21 mouse cellular contexts compared by ENCODE assay signal in the genomic region with DNA sequence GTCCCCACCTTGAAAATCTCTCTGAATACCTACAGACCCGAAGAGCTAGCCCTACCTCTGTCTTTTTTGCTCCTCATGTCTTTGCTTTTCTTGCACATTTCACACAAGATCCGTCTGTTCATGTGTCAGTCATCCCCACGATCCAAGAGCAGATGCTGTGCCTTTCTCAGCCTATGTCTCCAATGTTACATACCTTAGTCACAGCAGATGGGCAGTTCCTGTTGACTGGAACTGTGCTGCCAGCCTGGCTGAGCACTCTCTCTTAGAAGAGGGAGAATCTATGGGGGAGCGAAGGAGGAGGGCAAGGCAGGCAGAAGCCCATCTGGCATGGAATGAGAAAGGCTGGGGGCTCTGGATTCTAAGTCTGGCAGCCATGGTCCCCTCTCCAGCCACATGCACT. TPM values are rescaled to one million over a fixed set of nuclear protein-coding genes. Genes with fewer than 3 reads are reported as not detected.
DNase-seq lines count a peak whose midpoint lies in the region; ATAC-seq and TF ChIP-seq lines count a peak whose summit lies in the region.
"Had no signal": no experiment of that assay in that cellular context is flagged by ENCODE, and none has a peak within 500 bp of the region (broad histone marks: within the 10 kb centered on the region; RNA-seq: fewer than 3 reads in every experiment).

No protein-coding gene starts in this region.

- H3K27ac ChIP-seq in forebrain, embryonic 13.5 days = peak overlapping the region; percentile 51
- no peak overlapping the region for H3K27ac ChIP-seq in forebrain, embryonic 12.5 days
- no peak overlapping the region for H3K27ac ChIP-seq in midbrain, postnatal 0 days (ENCODE audit: low read depth, low read length)
- no peak overlapping the region for H3K27ac ChIP-seq in midbrain, embryonic 13.5 days
- H3K27ac ChIP-seq: embryonic facial prominence, embryonic 12.5 days; kidney, embryonic 15.5 days; stomach, postnatal 0 days had no signal

- no peak overlapping the region for H3K9ac ChIP-seq in forebrain, embryonic 13.5 days
- no peak overlapping the region for H3K9ac ChIP-seq in forebrain, embryonic 12.5 days
- no peak overlapping the region for H3K9ac ChIP-seq in midbrain, postnatal 0 days (replicated peaks; ENCODE audit: low read length, poor library complexity, severe bottlenecking)
- H3K9ac ChIP-seq in midbrain, embryonic 13.5 days (replicated peaks) = no peak overlapping the region
- H3K9ac ChIP-seq: embryonic facial prominence, embryonic 12.5 days; kidney, embryonic 15.5 days had no signal

- 74% methylated on average over 4 of the region's 4 CpGs for WGBS in forebrain, embryonic 13.5 days
- WGBS in forebrain, embryonic 12.5 days = 77% methylated on average over 4 of the region's 4 CpGs
- 69% methylated on average over 4 of the region's 4 CpGs for WGBS in midbrain, postnatal 0 days
- WGBS in midbrain, embryonic 13.5 days = 84% methylated on average over 4 of the region's 4 CpGs

- H3K36me3 ChIP-seq in forebrain, embryonic 13.5 days (ENCODE audit: poor library complexity, severe bottlenecking) = no peaks in the 10 kb centered on the region
- H3K36me3 ChIP-seq in forebrain, embryonic 12.5 days (replicated peaks) = no peaks in the 10 kb centered on the region
- H3K36me3 ChIP-seq in midbrain, postnatal 0 days (ENCODE audit: insufficient read depth, low read length) = no peaks in the 10 kb centered on the region
- H3K36me3 ChIP-seq in midbrain, embryonic 13.5 days = no peaks in the 10 kb centered on the region
- H3K36me3 ChIP-seq: embryonic facial prominence, embryonic 12.5 days; kidney, embryonic 15.5 days had no signal

- DNase-seq in layer of hippocampus, adult 11-12 months (ENCODE audit: low spot score) = peak; percentile 54
- no peak for DNase-seq in layer of hippocampus, postnatal 10 days (ENCODE audit: low spot score in 2 of 2)
- peak; percentile 43 for DNase-seq in midbrain, postnatal 0 days (ENCODE audit: low spot score)
- DNase-seq in layer of hippocampus, postnatal 36 days = peak; percentile 38 to 47
- DNase-seq: adrenal gland, postnatal 36 days; cerebellum, adult 8-10 months; gastrocnemius, postnatal 36 days; lung, adult 18-20 months; lung, postnatal 14 days had no signal

- H3K9me3 ChIP-seq in forebrain, embryonic 13.5 days (replicated peaks) = no peaks in the 10 kb centered on the region
- H3K9me3 ChIP-seq in forebrain, embryonic 12.5 days = no peaks in the 10 kb centered on the region
- H3K9me3 ChIP-seq in midbrain, postnatal 0 days (ENCODE audit: low read length) = no peaks in the 10 kb centered on the region
- H3K9me3 ChIP-seq in midbrain, embryonic 13.5 days = no peaks in the 10 kb centered on the region
- H3K9me3 ChIP-seq: embryonic facial prominence, embryonic 12.5 days; kidney, embryonic 15.5 days had no signal

- 0 out of 2 replicates have a peak, but pooled peaks cover 5% of the 10 kb centered on the region for H3K4me1 ChIP-seq in forebrain, embryonic 13.5 days
- 0 out of 2 replicates have a peak, but pooled peaks cover 6% of the 10 kb centered on the region for H3K4me1 ChIP-seq in forebrain, embryonic 12.5 days
- H3K4me1 ChIP-seq in midbrain, postnatal 0 days (ENCODE audit: insufficient read depth, low read length) = no peaks in the 10 kb centered on the region
- peaks cover 6% of the 10 kb centered on the region; the same call in 1 of the 2 replicates for H3K4me1 ChIP-seq in midbrain, embryonic 13.5 days (replicated peaks)
- H3K4me1 ChIP-seq: embryonic facial prominence, embryonic 12.5 days had no signal

- no peak for TF ChIP-seq CTCF in midbrain, postnatal 0 days (IDR thresholded peaks at IDR 0.05)

- no peaks in the 10 kb centered on the region for H3K27me3 ChIP-seq in forebrain, embryonic 13.5 days
- H3K27me3 ChIP-seq in forebrain, embryonic 12.5 days = no peaks in the 10 kb centered on the region
- H3K27me3 ChIP-seq in midbrain, postnatal 0 days (ENCODE audit: insufficient read depth, low read length) = no peaks in the 10 kb centered on the region
- 0 out of 2 replicates have a peak, but pooled peaks cover 4% of the 10 kb centered on the region for H3K27me3 ChIP-seq in midbrain, embryonic 13.5 days
- H3K27me3 ChIP-seq: embryonic facial prominence, embryonic 12.5 days; kidney, embryonic 15.5 days had no signal

- no peak overlapping the region for H3K4me2 ChIP-seq in forebrain, embryonic 13.5 days
- no peak overlapping the region for H3K4me2 ChIP-seq in forebrain, embryonic 12.5 days
- no peak overlapping the region for H3K4me2 ChIP-seq in midbrain, postnatal 0 days (ENCODE audit: low read depth, low read length, poor library complexity, severe bottlenecking)
- no peak overlapping the region for H3K4me2 ChIP-seq in midbrain, embryonic 13.5 days (replicated peaks)
- H3K4me2 ChIP-seq: embryonic facial prominence, embryonic 12.5 days; kidney, embryonic 15.5 days; liver, embryonic 11.5 days had no signal

- H3K4me3 ChIP-seq in forebrain, embryonic 13.5 days = no peak overlapping the region
- no peak overlapping the region for H3K4me3 ChIP-seq in forebrain, embryonic 12.5 days (replicated peaks)
- H3K4me3 ChIP-seq in midbrain, postnatal 0 days (ENCODE audit: low read depth, low read length) = no peak overlapping the region
- no peak overlapping the region for H3K4me3 ChIP-seq in midbrain, embryonic 13.5 days (replicated peaks)
- H3K4me3 ChIP-seq: embryonic facial prominence, embryonic 12.5 days; erythroblast, embryonic 14.5 days; kidney, embryonic 15.5 days; megakaryocyte, embryonic 14.5 days had no signal

- no peak for ATAC-seq in forebrain, embryonic 13.5 days
- ATAC-seq in forebrain, embryonic 12.5 days (ENCODE audit: low FRiP score) = no peak
- ATAC-seq in midbrain, postnatal 0 days (ENCODE audit: low FRiP score) = no peak
- ATAC-seq in midbrain, embryonic 13.5 days = no peak
- no peak for ATAC-seq in erythroid progenitor cell, adult 5-6 weeks (replicated peaks; ENCODE audit: low FRiP score, poor library complexity, severe bottlenecking)
- ATAC-seq: CD4-positive, CD25-positive, alpha-beta regulatory T cell, adult 4 months; intestine, postnatal 0 days had no signal

RNA-seq across cellular contexts. Expression of gene Fem1b, which starts 46.4 kb away (rescaled TPM):
- polyA plus RNA-seq in forebrain, embryonic 13.5 days (2015; fragmentation: Nextera tagmentation; extraction: Ambion mirVana) = 36.6 and 40.8 TPM in 2 replicates
- 56.6 and 59.0 TPM in 2 replicates for polyA plus RNA-seq in forebrain, embryonic 12.5 days (2016; fragmentation: Nextera tagmentation; extraction: Ambion mirVana)
- total RNA-seq in layer of hippocampus, postnatal 10 days (2021) = 100 to 1,000 TPM; 114 to 116 TPM
- total RNA-seq in midbrain, postnatal 0 days (2014; rRNA removed) = 193 and 233 TPM in 2 replicates
- 36.5 and 42.0 TPM in 2 replicates for polyA plus RNA-seq in midbrain, postnatal 0 days (2015; fragmentation: Nextera tagmentation; extraction: Ambion mirVana)
- polyA plus RNA-seq in midbrain, embryonic 13.5 days (2015; fragmentation: Nextera tagmentation; extraction: Ambion mirVana) = 56.2 and 58.1 TPM in 2 replicates
- 100 to 1,000 TPM in 1 of 2 experiments, 10 to 100 TPM in 1; 98.4 to 102 TPM for total RNA-seq in layer of hippocampus, postnatal 36 days (2021)
- total RNA-seq in erythroid progenitor cell, adult 5-6 weeks (2015; ENCODE audit: low replicate concordance) = 9.7 and 24.7 TPM in 2 replicates
- 24.1 and 25.0 TPM in 2 replicates for total RNA-seq in erythroid progenitor cell, adult 5-6 weeks (2017; ENCODE audit: low replicate concordance)

Comparison
In these comparisons a context has a peak if more than half of its experiments do, and no peak if none do; other contexts are left out.
1. DNase-seq: peak in layer of hippocampus, adult 11-12 months (single experiment), midbrain, postnatal 0 days (single experiment) and layer of hippocampus, postnatal 36 days (2 of 2); none in layer of hippocampus, postnatal 10 days (0 of 2).